Mouse (Mus musculus): ENCODE data around the gene Babam2.

Gene Babam2

GRCm38 (mm10) chr5:32089481-32089880 lies 392.0 kb downstream of the Babam2 start:
- DNase-seq = no peak

- no peak for DNase-seq
These were observed 394.8 kb downstream of the Babam2 start for GRCm38 (mm10) chr5:32092281-32092680.

GRCm38 (mm10) chr5:32098691-32099090 lies 401.2 kb downstream of the Babam2 start:
- DNase-seq = no peak

- peak; percentile 64 to 67 for DNase-seq
These were observed 405.0 kb downstream of the Babam2 start for GRCm38 (mm10) chr5:32102484-32102883.

- DNase-seq = peak; percentile 51 to 52
These were observed 405.5 kb downstream of the Babam2 start for GRCm38 (mm10) chr5:32102971-32103431.

- no peak for DNase-seq
These were observed 406.1 kb downstream of the Babam2 start for GRCm38 (mm10) chr5:32103545-32103944.

GRCm38 (mm10) chr5:32104119-32104990 lies 406.9 kb downstream of the Babam2 start:
- peak; percentile 62 to 71 for DNase-seq

GRCm38 (mm10) chr5:32106473-32107140 lies 409.1 kb downstream of the Babam2 start:
- no peak for DNase-seq

- DNase-seq = no peak
These were observed 413.2 kb downstream of the Babam2 start for GRCm38 (mm10) chr5:32110651-32111050.

- no peak for DNase-seq
These were observed 414.9 kb downstream of the Babam2 start for GRCm38 (mm10) chr5:32112206-32112916.

GRCm38 (mm10) chr5:32120901-32121376 lies 423.5 kb downstream of the Babam2 start:
- DNase-seq = no peak

GRCm38 (mm10) chr5:32121936-32122335 lies 424.5 kb downstream of the Babam2 start:
- no peak for DNase-seq

GRCm38 (mm10) chr5:32122363-32122762 lies 424.9 kb downstream of the Babam2 start:
- DNase-seq = no peak

GRCm38 (mm10) chr5:32124957-32125356 lies 427.5 kb downstream of the Babam2 start:
- DNase-seq = no peak

- no peak for DNase-seq
These were observed 429.7 kb downstream of the Babam2 start for GRCm38 (mm10) chr5:32127226-32127625.

- DNase-seq = no peak
These were observed 430.4 kb downstream of the Babam2 start for GRCm38 (mm10) chr5:32127927-32128326.

- peak; percentile 66 to 80 for DNase-seq
These were observed 435.6 kb downstream of the Babam2 start for GRCm38 (mm10) chr5:32132971-32133501.

- DNase-seq = peak; percentile 78 to 79
These were observed 436.1 kb downstream of the Babam2 start for GRCm38 (mm10) chr5:32133549-32134004.

GRCm38 (mm10) chr5:32134051-32134732 lies 436.7 kb downstream of the Babam2 start:
- DNase-seq = peak; percentile 33 to 53

Data from cerebellum, adult 18-20 months (tissue).